Mouse (Mus musculus) ES-Bruce4 (cell line): ENCODE measurements around the gene 1700001P01Rik.

Experiments used
- CTCF ChIP-seq: IDR thresholded peaks from one replicate; pipeline ENCODE4 v1.8.1; 2011; ENCODE audit warnings: low read depth, low read length
- EP300 ChIP-seq: IDR thresholded peaks from 2 replicates; pipeline ENCODE4 v1.6.1; 2011; ENCODE audit warnings: low read depth, low read length; ENCODE audit not compliant: insufficient read depth
- POLR2A ChIP-seq: IDR thresholded peaks from one replicate; pipeline ENCODE4 v1.8.1; 2011; ENCODE audit warnings: low read length; ENCODE audit not compliant: insufficient read depth

- TF ChIP-seq CTCF (no peak), EP300 (no peak), POLR2A (no peak)
Observed at GRCm38 (mm10) chr11:97775808-97776496, at the start of gene 1700001P01Rik.
